Mouse (Mus musculus) gastrocnemius, postnatal 36 days (tissue): ENCODE results near the gene C5ar1. TPM values are rescaled to one million over a fixed set of nuclear protein-coding genes. Genes with fewer than 3 reads are reported as not detected.

Experiments
- total RNA-seq, 2 experiments: library from RNA; stranded (reverse); gene quantifications; 2 replicates each; pipeline ENCODE4 v1.2.3; 2021

Gene C5ar1
- total RNA-seq, 2 experiments from 2014 or later = 1.7 to 1.8 TPM

Other genes starting within 250 kb of the C5ar1 start
- gene Bicra, start 211.6 kb downstream of the C5ar1 start, total RNA-seq = 1 to 10 TPM; 4.5 to 6.6 TPM
- not detected for gene Zfp541, start 197.7 kb downstream of the C5ar1 start, total RNA-seq
- 100 to 1,000 TPM in 1 of 2 experiments, 10 to 100 TPM in 1; 92.4 to 109 TPM for gene Napa, start 161.1 kb downstream of the C5ar1 start, total RNA-seq
- 10 to 100 TPM; 10.8 to 11.3 TPM for gene Kptn, start 139.6 kb downstream of the C5ar1 start, total RNA-seq
- gene Slc8a2, start 129.7 kb downstream of the C5ar1 start, total RNA-seq = under 1 TPM; 0.12 to 0.13 TPM
- gene Meis3, start 84.5 kb downstream of the C5ar1 start, total RNA-seq = 1 to 10 TPM; 1.5 to 2.1 TPM
- 1 to 10 TPM; 3.1 to 4.5 TPM for gene Dhx34, start 37.5 kb downstream of the C5ar1 start, total RNA-seq
- under 1 TPM; 0.20 TPM for gene C5ar2, start 15.4 kb downstream of the C5ar1 start, total RNA-seq
- gene Inafm1, start 14.1 kb upstream of the C5ar1 start, total RNA-seq = 10 to 100 TPM; 12.2 to 15.1 TPM
- 10 to 100 TPM; 40.7 to 44.6 TPM for gene Ccdc9, start 27.3 kb upstream of the C5ar1 start, total RNA-seq
- gene Bbc3, start 48.9 kb upstream of the C5ar1 start, total RNA-seq = 1 to 10 TPM; 1.4 to 2.2 TPM
- 10 to 100 TPM; 21.4 to 29.2 TPM for gene Sae1, start 128.3 kb upstream of the C5ar1 start, total RNA-seq
- 10 to 100 TPM; 24.9 to 27.1 TPM for gene Zc3h4, start 141.4 kb upstream of the C5ar1 start, total RNA-seq
- 10 to 100 TPM; 35.6 to 42.6 TPM for gene Tmem160, start 193.2 kb upstream of the C5ar1 start, total RNA-seq
- not detected for gene Npas1, start 218.2 kb upstream of the C5ar1 start, total RNA-seq